Mouse (Mus musculus): Measurements from ENCODE around the gene Wrnip1. TPM values are rescaled to one million over a fixed set of nuclear protein-coding genes. Genes with fewer than 3 reads are reported as not detected.

The Wrnip1 gene
- polyA plus RNA-seq, 1 experiment from 2014 or later: 19.7 TPM

DNA sequence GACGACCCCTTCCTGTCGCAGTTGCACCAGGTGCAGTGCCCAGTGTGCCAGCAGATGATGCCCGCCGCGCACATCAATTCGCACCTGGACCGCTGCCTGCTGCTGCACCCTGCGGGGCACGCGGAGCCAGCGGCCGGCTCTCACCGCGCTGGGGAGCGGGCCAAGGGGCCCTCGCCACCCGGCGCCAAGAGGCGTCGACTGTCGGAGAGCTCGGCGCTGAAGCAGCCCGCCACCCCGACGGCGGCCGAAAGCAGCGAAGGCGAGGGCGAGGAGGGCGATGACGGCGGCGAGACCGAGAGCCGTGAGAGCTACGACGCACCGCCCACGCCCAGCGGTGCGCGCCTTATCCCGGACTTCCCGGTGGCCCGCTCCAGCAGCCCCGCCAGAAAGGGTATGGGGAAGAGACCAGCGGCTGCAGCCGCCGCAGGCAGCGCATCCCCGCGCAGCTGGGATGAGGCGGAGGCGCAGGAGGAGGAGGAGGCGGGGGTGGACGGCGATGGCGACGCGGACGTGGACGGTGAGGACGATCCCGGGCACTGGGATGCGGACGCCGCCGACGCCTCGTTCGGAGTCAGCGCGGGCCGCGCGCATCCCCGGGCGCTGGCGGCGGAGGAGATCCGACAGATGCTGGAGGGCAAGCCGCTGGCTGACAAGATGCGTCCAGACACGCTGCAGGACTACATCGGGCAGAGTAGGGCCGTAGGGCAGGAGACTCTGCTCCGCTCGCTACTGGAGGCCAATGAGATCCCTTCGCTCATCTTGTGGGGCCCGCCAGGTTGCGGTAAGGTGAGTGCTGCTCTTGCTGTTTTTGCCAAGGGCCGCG, 632 bp downstream of the Wrnip1 start, which contains the start of gene D930007J09Rik:
D930007J09Rik (minus strand) TSS at position 591 of the 823 bp plus-strand sequence.
- WGBS: under 1% methylated on average over 91 of the region's 95 CpGs
- H3K36me3 ChIP-seq (ENCODE audit: insufficient read depth, low read length): peaks cover 13% of the 10 kb centered on the region

DNA sequence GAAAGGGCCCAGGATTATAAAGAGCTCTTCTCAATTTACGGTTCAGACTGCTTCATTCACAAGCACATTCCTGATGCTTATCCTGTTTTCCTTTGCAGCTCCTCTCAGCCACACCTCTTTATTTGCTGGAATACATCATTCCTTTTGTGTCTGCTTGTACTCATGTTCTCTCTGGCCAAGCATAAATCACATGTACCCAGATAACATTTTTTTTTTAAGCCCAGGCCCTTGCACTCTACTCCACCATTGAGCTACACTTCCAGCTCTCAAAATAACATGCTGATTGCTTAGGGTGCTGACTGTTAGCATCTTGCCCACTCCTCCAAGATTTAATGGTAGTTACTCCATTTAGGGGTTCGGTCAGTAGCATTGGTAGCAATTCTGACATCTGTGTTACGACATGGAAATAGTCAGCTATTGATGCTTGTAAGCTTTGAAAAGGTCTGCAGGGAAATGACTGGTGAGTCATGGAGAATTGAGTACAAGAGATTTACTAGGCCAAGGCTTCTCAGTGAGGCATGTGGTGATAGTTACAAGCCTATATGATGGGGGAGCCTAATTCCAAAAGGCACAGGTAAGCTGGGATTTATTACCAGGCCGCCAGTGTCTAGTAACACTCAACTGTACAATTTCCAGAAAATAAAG, 2.0 kb downstream of the Wrnip1 start:
- no peaks in the 10 kb centered on the region for H3K27me3 ChIP-seq (ENCODE audit: insufficient read depth, low read length)
- no peak for ATAC-seq (ENCODE audit: low FRiP score, low TSS enrichment)
- no peaks in the 10 kb centered on the region for H3K9me3 ChIP-seq (ENCODE audit: low read length)
- no peak overlapping the region for H3K9ac ChIP-seq (replicated peaks; ENCODE audit: low read length)
- H3K4me3 ChIP-seq (ENCODE audit: low read length): peak overlapping the region; percentile 75
- H3K4me2 ChIP-seq (replicated peaks; ENCODE audit: low read depth, low read length): peak overlapping the region; percentile 83
- WGBS: 71% methylated on average over 4 of the region's 4 CpGs
- H3K27ac ChIP-seq (ENCODE audit: low read length): no peak overlapping the region
- H3K4me1 ChIP-seq (ENCODE audit: insufficient read depth, low read length): peaks cover 19% of the 10 kb centered on the region
- H3K36me3 ChIP-seq (ENCODE audit: insufficient read depth, low read length): peaks cover 18% of the 10 kb centered on the region

More for the DNA sequence above, 632 bp downstream of the Wrnip1 start, which contains the start of gene D930007J09Rik:
- Histone ChIP-seq H3K4me2 (replicated peaks; ENCODE audit: low read depth, low read length) (peak within 1 kb of the TSS; percentile 83), H3K27me3 (ENCODE audit: insufficient read depth, low read length) (no peaks in the 10 kb centered on the region), H3K9ac (replicated peaks; ENCODE audit: low read length) (peak within 1 kb of the TSS; percentile 85), H3K9me3 (ENCODE audit: low read length) (no peaks in the 10 kb centered on the region), H3K4me3 (ENCODE audit: low read length) (peak within 1 kb of the TSS; percentile 75), H3K4me1 (ENCODE audit: insufficient read depth, low read length) (peaks cover 19% of the 10 kb centered on the region), H3K27ac (ENCODE audit: low read length) (peak within 1 kb of the TSS; percentile 57)
- ATAC-seq (ENCODE audit: low FRiP score, low TSS enrichment): peak; percentile 27

DNA sequence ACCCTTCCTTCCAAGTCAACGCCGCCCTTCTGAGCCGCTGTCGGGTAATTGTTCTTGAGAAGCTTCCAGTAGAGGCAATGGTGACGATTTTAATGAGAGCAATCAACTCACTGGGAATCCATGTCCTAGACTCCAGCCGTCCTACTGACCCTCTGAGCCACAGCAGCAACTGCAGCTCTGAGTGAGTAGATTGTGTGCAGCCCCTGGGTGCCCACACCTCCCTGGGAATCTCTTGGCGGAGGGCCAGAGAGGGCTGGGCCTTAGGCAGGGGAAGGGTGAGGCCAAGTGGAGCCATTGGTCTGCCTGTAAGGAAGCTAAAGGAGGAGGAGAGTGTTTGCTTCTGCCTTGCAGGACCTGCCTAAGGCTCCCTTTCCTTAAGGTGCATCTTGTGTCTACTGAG, 5.0 kb downstream of the Wrnip1 start:
- H3K4me3 ChIP-seq (ENCODE audit: low read length): no peak overlapping the region
- no peaks in the 10 kb centered on the region for H3K9me3 ChIP-seq (ENCODE audit: low read length)
- ATAC-seq (ENCODE audit: low FRiP score, low TSS enrichment): no peak
- H3K4me2 ChIP-seq (replicated peaks; ENCODE audit: low read depth, low read length): no peak overlapping the region
- no peak overlapping the region for H3K27ac ChIP-seq (ENCODE audit: low read length)
- no peaks in the 10 kb centered on the region for H3K27me3 ChIP-seq (ENCODE audit: insufficient read depth, low read length)
- peaks cover 13% of the 10 kb centered on the region for H3K4me1 ChIP-seq (ENCODE audit: insufficient read depth, low read length)
- 79% methylated on average over 7 of the region's 7 CpGs for WGBS
- no peak overlapping the region for H3K9ac ChIP-seq (replicated peaks; ENCODE audit: low read length)
- peaks cover 31% of the 10 kb centered on the region for H3K36me3 ChIP-seq (ENCODE audit: insufficient read depth, low read length)

DNA sequence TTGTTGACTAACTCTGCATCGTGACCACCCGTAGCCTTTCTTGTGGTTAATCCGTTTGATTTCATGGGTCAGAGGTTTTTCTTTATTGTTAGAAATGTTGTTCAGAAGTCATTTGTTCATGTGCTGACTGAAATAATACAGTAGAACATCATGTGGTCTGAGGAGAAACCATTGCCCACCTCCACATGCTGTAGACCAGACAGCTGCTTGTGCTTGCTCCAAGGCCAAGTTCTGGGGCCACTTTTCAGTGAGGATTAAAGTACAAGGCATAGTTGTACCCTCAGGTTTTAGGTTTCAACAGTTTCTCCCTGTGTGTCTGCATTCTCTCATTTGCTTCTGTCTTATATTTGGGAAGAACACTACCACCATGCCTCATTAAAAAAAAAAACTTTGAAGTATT, 5.8 kb downstream of the Wrnip1 start:
- no peak overlapping the region for H3K27ac ChIP-seq (ENCODE audit: low read length)
- H3K4me3 ChIP-seq (ENCODE audit: low read length): no peak overlapping the region
- H3K27me3 ChIP-seq (ENCODE audit: insufficient read depth, low read length): no peaks in the 10 kb centered on the region
- H3K4me2 ChIP-seq (replicated peaks; ENCODE audit: low read depth, low read length): no peak overlapping the region
- no peak overlapping the region for H3K9ac ChIP-seq (replicated peaks; ENCODE audit: low read length)
- H3K9me3 ChIP-seq (ENCODE audit: low read length): no peaks in the 10 kb centered on the region
- peaks cover 31% of the 10 kb centered on the region for H3K36me3 ChIP-seq (ENCODE audit: insufficient read depth, low read length)
- peaks cover 13% of the 10 kb centered on the region for H3K4me1 ChIP-seq (ENCODE audit: insufficient read depth, low read length)
- ATAC-seq (ENCODE audit: low FRiP score, low TSS enrichment): no peak
- WGBS: 87% methylated on average over 3 of the region's 3 CpGs

DNA sequence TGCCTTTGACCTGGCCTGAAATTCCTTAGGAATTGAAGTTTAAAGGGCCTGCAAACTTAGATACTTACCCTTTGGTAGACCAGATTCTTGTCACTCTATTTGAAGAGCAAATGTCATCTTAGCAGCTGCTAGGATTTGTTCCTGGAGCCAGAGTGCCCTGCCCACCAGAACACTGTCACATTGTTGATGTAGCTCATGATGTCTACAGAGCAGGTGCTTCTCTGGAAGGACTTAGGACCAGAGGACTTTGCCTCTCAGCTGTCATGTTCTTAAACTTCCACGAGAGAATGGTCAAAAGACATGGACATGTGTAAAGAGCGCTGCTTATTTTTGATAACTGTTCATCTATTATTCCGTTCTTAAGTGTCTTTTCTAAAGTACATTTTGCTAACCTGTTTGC, 17.4 kb downstream of the Wrnip1 start:
- Histone ChIP-seq H3K27ac (ENCODE audit: low read length) (no peak overlapping the region), H3K9ac (replicated peaks; ENCODE audit: low read length) (no peak overlapping the region), H3K9me3 (ENCODE audit: low read length) (no peaks in the 10 kb centered on the region), H3K4me2 (replicated peaks; ENCODE audit: low read depth, low read length) (no peak overlapping the region), H3K4me1 (ENCODE audit: insufficient read depth, low read length) (no peaks in the 10 kb centered on the region), H3K36me3 (ENCODE audit: insufficient read depth, low read length) (peaks cover 48% of the 10 kb centered on the region), H3K27me3 (ENCODE audit: insufficient read depth, low read length) (no peaks in the 10 kb centered on the region), H3K4me3 (ENCODE audit: low read length) (no peak overlapping the region)
- no peak for ATAC-seq (ENCODE audit: low FRiP score, low TSS enrichment)
- WGBS: 90% methylated on average over 3 of the region's 3 CpGs

DNA sequence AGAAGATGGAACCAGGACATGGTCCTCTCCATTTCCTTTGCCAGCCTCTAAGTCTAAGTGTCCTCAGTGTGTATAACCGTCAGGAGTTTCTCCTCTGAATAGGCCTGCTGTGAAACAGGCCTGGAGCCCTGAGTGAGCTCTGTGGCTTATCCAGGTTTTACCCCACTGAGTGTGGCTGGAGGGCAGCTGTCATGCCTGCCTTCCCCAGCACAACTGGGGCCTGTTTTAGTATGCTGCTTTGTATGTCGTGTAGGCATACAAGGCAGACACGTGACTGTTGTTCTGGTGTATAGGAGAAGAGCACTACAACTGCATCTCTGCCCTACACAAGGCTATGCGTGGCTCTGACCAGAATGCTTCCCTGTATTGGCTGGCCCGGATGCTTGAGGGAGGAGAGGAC, 18.1 kb downstream of the Wrnip1 start:
- H3K9ac ChIP-seq (replicated peaks; ENCODE audit: low read length): no peak overlapping the region
- ATAC-seq (ENCODE audit: low FRiP score, low TSS enrichment): no peak

DNA sequence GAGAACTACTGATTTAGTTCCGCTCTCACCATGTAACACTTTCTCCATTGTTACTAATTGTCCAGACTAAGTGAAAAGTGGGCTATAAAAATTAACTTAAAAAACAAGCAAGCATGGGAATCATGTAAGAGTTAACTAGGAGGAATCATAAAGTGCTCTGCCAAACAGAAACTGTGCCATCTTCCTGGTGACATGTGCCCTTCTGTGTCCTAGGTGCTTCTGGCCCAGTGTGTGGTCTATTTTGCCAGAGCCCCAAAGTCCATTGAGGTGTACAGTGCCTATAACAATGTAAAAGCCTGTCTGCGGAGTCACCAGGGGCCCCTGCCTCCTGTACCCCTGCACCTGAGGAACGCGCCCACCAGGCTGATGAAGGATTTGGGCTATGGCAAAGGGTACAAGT, 19.8 kb downstream of the Wrnip1 start:
- H3K4me1 ChIP-seq (ENCODE audit: insufficient read depth, low read length): no peaks in the 10 kb centered on the region
- ATAC-seq (ENCODE audit: low FRiP score, low TSS enrichment): no peak
- no peaks in the 10 kb centered on the region for H3K9me3 ChIP-seq (ENCODE audit: low read length)
- no peak overlapping the region for H3K4me2 ChIP-seq (replicated peaks; ENCODE audit: low read depth, low read length)
- 98% methylated on average over 4 of the region's 4 CpGs for WGBS
- no peak overlapping the region for H3K4me3 ChIP-seq (ENCODE audit: low read length)
- no peak overlapping the region for H3K9ac ChIP-seq (replicated peaks; ENCODE audit: low read length)
- no peaks in the 10 kb centered on the region for H3K27me3 ChIP-seq (ENCODE audit: insufficient read depth, low read length)
- peaks cover 36% of the 10 kb centered on the region for H3K36me3 ChIP-seq (ENCODE audit: insufficient read depth, low read length)
- H3K27ac ChIP-seq (ENCODE audit: low read length): no peak overlapping the region

More for the DNA sequence above, 18.1 kb downstream of the Wrnip1 start:
- Histone ChIP-seq H3K9me3 (ENCODE audit: low read length) (no peaks in the 10 kb centered on the region), H3K27ac (ENCODE audit: low read length) (no peak overlapping the region), H3K36me3 (ENCODE audit: insufficient read depth, low read length) (peaks cover 42% of the 10 kb centered on the region), H3K4me2 (replicated peaks; ENCODE audit: low read depth, low read length) (no peak overlapping the region), H3K4me1 (ENCODE audit: insufficient read depth, low read length) (no peaks in the 10 kb centered on the region), H3K4me3 (ENCODE audit: low read length) (no peak overlapping the region), H3K27me3 (ENCODE audit: insufficient read depth, low read length) (no peaks in the 10 kb centered on the region)
- WGBS: 90% methylated on average over 5 of the region's 5 CpGs

DNA sequence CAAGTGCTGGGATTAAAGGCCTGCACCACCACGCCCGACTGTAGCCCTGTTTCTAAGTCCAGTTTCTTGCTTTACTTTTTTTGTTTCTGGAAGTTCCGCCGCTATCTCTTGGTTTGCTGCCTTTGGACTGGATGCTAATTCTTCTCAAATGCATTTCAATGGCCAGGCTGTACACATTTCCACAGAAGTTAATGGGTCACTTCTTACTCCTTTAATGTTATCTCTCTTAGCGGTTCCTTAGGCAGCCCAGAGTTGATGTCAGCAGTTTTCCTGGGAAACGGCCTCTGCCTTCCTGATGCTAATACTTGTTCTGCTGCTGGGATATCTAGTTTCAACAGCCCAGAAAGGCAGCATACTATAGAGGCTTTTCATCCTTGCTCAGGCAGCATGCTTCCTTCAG, 21.3 kb downstream of the Wrnip1 start:
- no peaks in the 10 kb centered on the region for H3K4me1 ChIP-seq (ENCODE audit: insufficient read depth, low read length)

DNA sequence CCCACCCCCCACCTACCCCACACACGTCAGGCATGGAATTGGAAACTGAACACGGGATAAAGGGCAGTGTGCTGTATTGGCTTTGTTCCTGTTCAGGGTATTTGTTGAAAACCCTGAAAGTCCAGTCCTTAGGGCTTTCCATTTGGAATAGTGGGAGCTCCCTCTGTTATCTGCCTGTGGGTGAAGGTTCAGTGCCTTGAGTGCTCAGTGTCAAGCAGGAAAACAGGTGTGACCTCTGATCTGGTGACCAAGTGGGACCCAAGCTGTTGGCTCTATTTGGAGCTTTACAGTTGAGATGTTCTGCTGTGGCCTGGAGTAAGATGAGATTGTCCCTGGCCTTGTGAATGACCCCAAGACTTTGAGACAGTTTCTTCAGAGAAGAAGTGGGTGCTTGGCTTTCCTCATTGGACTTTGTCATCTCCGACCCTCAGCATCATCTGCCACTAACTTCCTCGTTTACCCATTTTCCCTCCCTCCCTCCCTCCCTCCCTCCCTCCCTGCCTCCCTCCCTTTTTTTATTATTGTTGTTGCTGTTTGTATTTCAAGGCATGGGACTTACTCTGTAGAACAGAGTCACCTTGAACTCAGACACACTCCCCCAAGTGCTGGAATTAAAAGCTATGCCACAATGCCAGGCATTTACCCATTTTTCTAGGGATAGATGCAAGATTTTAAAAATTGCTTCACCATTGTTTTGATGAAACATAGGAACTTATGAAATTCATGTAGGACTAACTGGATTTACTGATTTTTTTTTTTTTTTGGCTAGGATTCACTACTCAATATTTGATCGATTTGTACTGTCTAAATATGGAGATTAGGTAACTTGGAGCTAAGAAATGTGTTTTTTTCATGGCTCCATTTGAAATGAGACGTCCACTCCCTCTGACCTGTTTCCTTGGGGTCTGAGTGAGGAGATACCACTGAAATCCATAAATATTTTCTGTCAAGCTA, 22.8 kb downstream of the Wrnip1 start:
- Histone ChIP-seq H3K36me3 (ENCODE audit: insufficient read depth, low read length) (peaks cover 16% of the 10 kb centered on the region), H3K4me3 (ENCODE audit: low read length) (no peak overlapping the region), H3K4me2 (replicated peaks; ENCODE audit: low read depth, low read length) (no peak overlapping the region), H3K9me3 (ENCODE audit: low read length) (no peaks in the 10 kb centered on the region), H3K9ac (replicated peaks; ENCODE audit: low read length) (no peak overlapping the region), H3K4me1 (ENCODE audit: insufficient read depth, low read length) (no peaks in the 10 kb centered on the region), H3K27ac (ENCODE audit: low read length) (no peak overlapping the region), H3K27me3 (ENCODE audit: insufficient read depth, low read length) (no peaks in the 10 kb centered on the region)
- WGBS: 69% methylated on average over 6 of the region's 6 CpGs
- ATAC-seq (ENCODE audit: low FRiP score, low TSS enrichment): no peak

More for the DNA sequence above, 21.3 kb downstream of the Wrnip1 start:
- Histone ChIP-seq H3K4me3 (ENCODE audit: low read length) (no peak overlapping the region), H3K36me3 (ENCODE audit: insufficient read depth, low read length) (peaks cover 24% of the 10 kb centered on the region), H3K27ac (ENCODE audit: low read length) (no peak overlapping the region), H3K27me3 (ENCODE audit: insufficient read depth, low read length) (no peaks in the 10 kb centered on the region), H3K4me2 (replicated peaks; ENCODE audit: low read depth, low read length) (no peak overlapping the region), H3K9ac (replicated peaks; ENCODE audit: low read length) (no peak overlapping the region), H3K9me3 (ENCODE audit: low read length) (no peaks in the 10 kb centered on the region)
- 72% methylated on average over 6 of the region's 6 CpGs for WGBS
- ATAC-seq (ENCODE audit: low FRiP score, low TSS enrichment): no peak
